Mouse (Mus musculus): ENCODE results near the gene Lrrc20. TPM values are rescaled to one million over a fixed set of nuclear protein-coding genes. Genes with fewer than 3 reads are reported as not detected.

Gene Lrrc20
- total RNA-seq, 2 experiments from 2014 or later, result 17.6 to 18.2 TPM

DNA sequence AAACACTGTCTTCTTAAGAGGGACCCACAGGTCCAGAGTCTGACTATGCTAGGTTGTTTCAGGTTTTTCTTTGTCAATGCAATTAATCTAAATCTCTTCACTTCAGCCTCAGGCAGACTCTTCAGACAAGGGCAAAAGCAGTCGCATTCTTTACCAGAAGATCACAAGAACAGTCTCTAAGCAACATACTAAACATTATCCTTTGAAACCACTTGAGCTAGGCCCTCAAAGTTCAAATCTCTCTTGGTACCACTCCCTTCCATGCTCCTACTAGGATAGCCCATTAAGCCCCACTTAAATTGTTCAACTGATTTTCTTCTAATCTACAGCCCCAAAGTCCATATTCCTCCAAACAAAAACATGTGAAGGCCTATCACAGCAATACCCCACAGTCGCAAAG lies 83.0 kb downstream of the Lrrc20 start:
- TF ChIP-seq CTCF (IDR thresholded peaks at IDR 0.05), result no peak
- intact Hi-C loops (cut with DNase I), result no loop called here
- H3K4me3 ChIP-seq, result no peak overlapping the region
- DNase-seq (ENCODE audit: extremely low spot score in 1 of 2, low spot score in 2 of 2), result no peak
- no peak overlapping the region for H3K27ac ChIP-seq

DNA sequence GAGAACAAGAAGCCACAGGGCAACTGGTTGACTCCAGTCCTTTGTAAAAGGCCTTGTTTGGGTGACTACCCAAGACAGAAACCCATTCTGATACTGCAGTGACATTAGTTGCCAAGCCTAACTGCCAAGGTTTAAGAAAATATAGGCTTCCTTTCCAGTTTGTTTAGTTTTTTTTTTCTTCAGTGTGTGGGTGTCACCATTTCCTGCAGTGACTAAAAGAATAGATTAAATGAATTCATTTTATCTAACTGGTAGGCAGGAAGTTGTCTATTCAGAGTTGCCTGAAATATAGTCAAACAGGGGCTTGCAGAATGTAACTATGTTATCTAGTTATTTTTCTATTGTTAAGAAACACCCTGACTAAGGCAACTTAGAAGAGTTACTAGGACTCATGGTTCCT lies 83.9 kb downstream of the Lrrc20 start:
- DNase-seq (ENCODE audit: extremely low spot score in 1 of 2, low spot score in 2 of 2), result no peak
- TF ChIP-seq CTCF (IDR thresholded peaks at IDR 0.05), result no peak
- intact Hi-C loops (cut with DNase I), result no loop called here
- H3K27ac ChIP-seq, result peak overlapping the region; percentile 16; the same call in 1 of the 2 replicates
- no peak overlapping the region for H3K4me3 ChIP-seq

DNA sequence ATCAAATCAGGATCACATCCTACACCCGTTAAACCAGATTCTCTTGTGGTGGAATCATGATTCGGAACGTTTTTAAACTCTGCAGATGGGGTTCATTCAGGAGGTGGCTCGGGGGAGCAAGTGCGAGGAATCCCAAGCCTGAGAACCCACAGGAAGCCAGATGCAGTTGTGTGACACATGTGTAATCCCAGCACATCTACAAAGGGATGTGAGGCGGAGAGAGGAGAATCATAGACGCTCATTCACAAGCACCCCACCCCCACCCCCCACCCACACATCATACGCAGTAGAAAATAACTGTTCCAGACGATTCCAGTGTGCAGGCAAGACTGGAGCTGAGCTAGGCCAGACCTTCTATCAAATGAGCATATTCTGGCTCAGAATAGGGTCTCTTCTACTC lies 87.9 kb downstream of the Lrrc20 start:
- intact Hi-C loops (cut with DNase I), result no loop called here
- TF ChIP-seq CTCF (IDR thresholded peaks at IDR 0.05), result no peak
- H3K27ac ChIP-seq, result peak overlapping the region; percentile 50
- DNase-seq (ENCODE audit: extremely low spot score in 1 of 2, low spot score in 2 of 2), result no peak
- H3K4me3 ChIP-seq, result no peak overlapping the region

DNA sequence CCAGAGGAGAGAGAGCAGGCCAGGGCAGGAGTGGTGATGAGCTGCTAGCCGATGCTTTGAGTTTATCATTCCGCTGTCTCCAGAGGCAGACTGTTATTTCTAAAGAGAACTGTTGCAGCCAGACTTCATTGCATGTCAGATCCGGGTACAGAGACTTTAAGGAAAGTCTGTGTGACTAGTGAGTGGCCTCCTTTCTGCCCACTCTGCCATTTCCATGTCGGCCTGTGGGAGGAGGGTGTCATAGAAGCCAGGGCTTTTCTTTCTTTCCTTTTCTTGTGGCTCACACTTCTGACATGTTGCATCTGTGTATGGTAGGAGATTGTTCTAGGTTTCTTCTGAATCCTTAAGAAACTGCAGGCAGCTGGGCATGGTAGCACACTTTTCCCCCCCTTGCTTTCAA lies 88.8 kb downstream of the Lrrc20 start:
- intact Hi-C loops (cut with DNase I), result no loop called here
- TF ChIP-seq CTCF (IDR thresholded peaks at IDR 0.05), result no peak
- Histone ChIP-seq H3K27ac (peak overlapping the region; percentile 50), H3K4me3 (no peak overlapping the region)
- DNase-seq (ENCODE audit: extremely low spot score in 1 of 2, low spot score in 2 of 2), result no peak

DNA sequence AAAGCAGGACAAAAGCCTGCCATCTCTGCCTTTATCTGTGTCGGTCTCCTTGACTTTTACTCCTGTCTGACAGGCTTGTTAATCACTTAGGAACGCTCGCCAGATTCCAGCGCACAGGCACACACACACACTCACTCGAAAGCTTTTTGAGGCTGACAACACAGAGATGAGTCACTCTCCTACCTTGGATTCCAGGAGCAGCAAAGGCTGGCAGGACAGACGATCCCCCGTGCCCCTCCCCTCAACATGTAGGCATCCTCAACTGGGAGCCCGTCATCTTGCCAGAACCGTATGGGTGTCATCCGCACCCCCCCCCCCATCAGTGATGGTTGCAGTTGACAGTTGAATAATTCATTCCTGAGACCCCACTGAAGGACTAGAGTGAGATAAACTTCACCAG lies 94.6 kb downstream of the Lrrc20 start:
- peak in 1 of 2 experiments; percentile 23 for DNase-seq (ENCODE audit: extremely low spot score in 1 of 2, low spot score in 2 of 2)
- H3K4me3 ChIP-seq, result no peak overlapping the region
- H3K27ac ChIP-seq, result no peak overlapping the region
- no peak for TF ChIP-seq CTCF (IDR thresholded peaks at IDR 0.05)
- intact Hi-C loops (cut with DNase I), result no loop called here

DNA sequence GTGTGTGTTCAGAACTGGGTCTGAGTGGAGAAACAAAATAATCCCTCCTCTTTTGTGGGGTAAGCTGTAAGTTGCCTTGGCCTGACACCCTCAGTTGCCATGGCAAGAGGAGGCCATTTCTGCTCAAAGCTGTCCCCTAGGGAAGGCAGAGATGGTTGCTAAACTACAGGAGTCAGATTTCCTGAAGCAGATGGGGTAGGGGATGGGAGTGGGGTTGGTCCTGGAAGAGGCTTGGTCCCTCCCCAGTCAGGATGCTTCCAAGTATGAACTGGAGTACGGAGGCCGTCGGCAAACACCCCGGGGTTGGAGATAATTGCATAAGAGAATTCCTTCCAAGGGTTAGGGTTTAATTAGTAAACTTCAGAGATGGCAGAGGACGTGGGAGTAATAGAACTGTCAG lies 96.5 kb downstream of the Lrrc20 start:
- intact Hi-C loops (cut with DNase I), result no loop called here
- no peak for DNase-seq (ENCODE audit: extremely low spot score in 1 of 2, low spot score in 2 of 2)
- Histone ChIP-seq H3K4me3 (no peak overlapping the region), H3K27ac (no peak overlapping the region)
- TF ChIP-seq CTCF (IDR thresholded peaks at IDR 0.05), result no peak

DNA sequence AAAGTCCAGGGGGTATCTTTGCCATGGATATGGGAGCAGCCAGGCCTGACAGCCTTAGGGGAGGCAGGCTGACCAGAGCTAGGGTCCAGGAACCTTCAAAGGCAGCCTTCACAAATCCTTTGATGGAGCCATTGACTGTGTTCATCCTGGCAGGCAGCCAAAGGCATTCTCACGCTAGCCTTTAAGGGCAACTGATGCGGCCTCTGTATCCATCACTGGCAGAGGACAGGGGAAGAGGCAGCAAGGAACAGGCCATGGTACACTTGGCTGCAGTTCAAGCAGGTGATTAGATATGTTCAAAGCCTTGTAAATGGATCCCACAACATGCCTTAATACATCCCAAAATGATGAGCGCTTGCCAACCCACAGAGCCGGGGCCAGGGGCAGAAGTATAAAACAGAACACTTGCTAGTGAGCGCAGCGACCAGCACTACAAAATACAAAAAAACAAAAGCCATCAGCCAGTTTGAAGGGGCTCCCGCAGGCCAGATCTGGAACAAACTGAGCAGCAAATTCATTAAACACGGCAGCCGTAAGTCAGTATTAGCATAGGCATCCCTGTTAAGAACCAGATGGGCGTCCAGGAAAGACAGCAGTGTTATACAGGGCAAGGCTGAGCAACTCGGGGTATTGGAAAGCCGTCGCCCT lies 100.6 kb downstream of the Lrrc20 start:
- Histone ChIP-seq H3K27ac (no peak overlapping the region), H3K4me3 (no peak overlapping the region)
- no peak for DNase-seq (ENCODE audit: extremely low spot score in 1 of 2, low spot score in 2 of 2)
- no peak for TF ChIP-seq CTCF (IDR thresholded peaks at IDR 0.05)
- intact Hi-C loops (cut with DNase I), result no loop called here

DNA sequence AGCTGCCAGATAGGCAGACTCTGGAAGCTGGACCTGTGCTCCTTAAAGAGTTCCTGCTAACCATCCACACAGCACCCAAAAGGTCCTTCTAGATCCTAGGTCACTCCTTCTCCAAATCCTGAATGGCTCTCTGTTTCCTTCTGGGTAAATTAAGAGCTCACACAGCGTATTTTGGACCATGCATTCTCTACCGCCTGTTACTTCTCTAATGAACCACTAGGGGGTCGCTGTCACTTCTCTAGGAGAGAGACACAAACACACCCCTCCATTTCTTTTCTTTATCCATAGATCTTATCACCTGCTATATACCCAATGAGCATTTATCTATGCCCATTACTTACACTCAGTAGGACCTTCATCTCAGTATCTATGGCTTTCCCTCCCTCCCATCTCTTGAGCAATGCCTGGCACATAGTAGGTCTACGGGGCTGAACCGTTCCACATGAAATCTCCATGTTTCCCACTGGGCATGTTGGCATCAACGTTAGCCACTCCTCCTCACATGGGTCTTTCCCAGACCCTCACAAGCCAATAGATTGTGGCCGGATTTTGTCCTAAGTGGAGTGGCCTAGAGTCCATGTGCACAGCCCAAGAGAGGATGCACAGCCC lies 111.7 kb downstream of the Lrrc20 start:
- peak; percentile 27 for TF ChIP-seq CTCF (IDR thresholded peaks at IDR 0.05)
- intact Hi-C loops (cut with DNase I), result no loop called here

DNA sequence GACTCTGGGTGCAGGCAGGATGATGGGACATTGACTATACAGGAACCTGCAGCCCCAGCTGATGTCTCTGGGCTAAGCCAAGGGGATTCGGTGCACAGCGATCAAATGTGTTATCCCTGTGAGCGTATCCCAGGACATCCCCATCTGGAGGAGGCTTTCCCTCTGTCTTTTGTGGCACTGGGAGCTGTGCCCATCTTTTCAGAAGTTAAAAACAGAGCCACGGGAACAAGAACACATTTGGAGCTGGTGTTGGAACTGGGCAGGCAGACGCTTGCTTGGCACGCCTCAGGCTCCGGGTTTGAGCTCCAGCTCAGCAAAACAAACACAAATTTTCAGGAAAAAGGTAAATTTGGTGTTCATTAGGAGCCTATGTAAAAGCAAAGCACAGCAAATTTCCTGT lies 122.4 kb downstream of the Lrrc20 start:
- H3K27ac ChIP-seq, result no peak overlapping the region
- intact Hi-C loops (cut with DNase I), result no loop called here
- H3K4me3 ChIP-seq, result no peak overlapping the region
- no peak for DNase-seq (ENCODE audit: extremely low spot score in 1 of 2, low spot score in 2 of 2)
- TF ChIP-seq CTCF (IDR thresholded peaks at IDR 0.05), result no peak

More for the DNA sequence above, 111.7 kb downstream of the Lrrc20 start:
- Histone ChIP-seq H3K27ac (no peak overlapping the region), H3K4me3 (no peak overlapping the region)
- no peak for DNase-seq (ENCODE audit: extremely low spot score in 1 of 2, low spot score in 2 of 2)

DNA sequence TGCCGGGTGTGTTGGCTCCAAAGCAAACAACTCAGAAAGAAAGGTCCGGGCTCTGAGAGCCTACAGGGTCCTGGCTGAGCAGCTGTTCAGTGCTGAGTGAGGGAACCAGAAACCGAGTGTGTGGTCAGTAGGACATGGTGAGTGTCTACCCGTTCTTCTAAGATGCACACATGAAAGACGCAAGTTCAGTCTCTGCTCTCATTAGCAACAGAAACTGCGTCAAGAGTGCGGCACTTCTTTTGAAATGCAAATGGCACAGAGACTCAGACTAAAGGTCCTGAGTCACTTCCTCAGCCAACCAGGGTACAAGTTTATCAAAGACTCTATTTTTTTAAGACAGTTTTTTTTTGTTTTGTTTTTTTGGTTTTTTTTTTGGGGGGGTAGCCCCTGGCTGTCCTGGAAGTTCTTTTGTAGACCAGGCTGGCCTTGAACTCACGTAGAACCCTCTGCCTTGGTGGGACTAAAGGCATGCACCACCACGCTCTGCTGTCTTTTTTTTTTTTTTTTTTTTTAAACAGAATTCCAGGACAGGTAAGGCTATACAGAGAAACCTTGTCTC lies 124.0 kb downstream of the Lrrc20 start:
- no peak overlapping the region for H3K27ac ChIP-seq
- intact Hi-C loops (cut with DNase I), result no loop called here
- no peak for TF ChIP-seq CTCF (IDR thresholded peaks at IDR 0.05)

DNA sequence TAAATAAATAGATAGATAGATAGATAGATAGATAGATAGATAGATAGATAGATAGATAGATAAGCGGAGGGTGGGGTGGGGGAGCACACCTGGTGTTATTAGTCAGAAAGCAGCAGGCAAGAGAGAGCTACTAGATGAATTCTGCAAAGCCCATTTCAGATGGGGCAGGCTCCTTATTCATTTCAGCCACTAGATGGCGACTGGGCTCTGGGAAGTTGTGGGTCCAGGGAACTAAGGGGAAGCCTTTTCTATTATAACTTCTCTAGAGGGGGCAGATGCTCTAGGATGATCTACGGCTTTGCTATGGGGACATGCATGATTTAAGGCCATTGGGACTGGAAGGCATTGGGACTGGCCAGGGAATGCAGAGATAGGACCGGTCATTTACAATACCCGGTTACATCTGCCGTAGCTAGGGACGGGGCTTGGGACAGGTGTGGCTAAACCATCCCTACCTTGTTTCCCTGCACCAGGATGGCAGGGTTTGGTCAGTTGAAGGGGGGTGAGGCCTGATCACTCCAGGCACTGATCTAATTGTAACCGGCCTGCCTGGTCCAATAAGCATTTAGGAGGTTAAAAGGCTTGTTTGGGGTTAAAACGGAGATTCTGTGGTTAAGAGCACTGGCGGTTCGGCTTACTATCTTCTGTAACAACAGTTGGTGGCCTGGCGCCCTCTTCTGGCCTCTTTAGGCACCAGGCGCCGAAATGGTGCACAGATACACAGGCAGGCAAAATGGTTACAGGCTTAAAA lies 126.9 kb downstream of the Lrrc20 start:
- peak; percentile 63 for TF ChIP-seq CTCF (IDR thresholded peaks at IDR 0.05)
- intact Hi-C loops (cut with DNase I), result loop anchor here (2.0 kb wide), 1 partner anchor 110 kb away; no protein-coding TSS in a partner anchor
- DNase-seq (ENCODE audit: extremely low spot score in 1 of 2, low spot score in 2 of 2), result peak; percentile 23 to 26
- no peak overlapping the region for H3K27ac ChIP-seq
- no peak overlapping the region for H3K4me3 ChIP-seq

More for the DNA sequence above, 124.0 kb downstream of the Lrrc20 start:
- no peak for DNase-seq (ENCODE audit: extremely low spot score in 1 of 2, low spot score in 2 of 2)
- no peak overlapping the region for H3K4me3 ChIP-seq

All from left cerebral cortex, adult 2 months (tissue).